Mouse (Mus musculus) forebrain, embryonic 13.5 days (tissue): Measurements from ENCODE around the gene Zfp605. TPM values are rescaled to one million over a fixed set of nuclear protein-coding genes. Genes with fewer than 3 reads are reported as not detected.
A peak's percentile ranks its signal among the peaks of the same experiment; 100 is the strongest.

Experiments used
- ATAC-seq: fragments of 200-750 bp; cut with Nextera tagmentation; 2 replicates; pipeline ENCODE4 v1.8.0; 2017
- H3K27ac ChIP-seq: fragments of 300-500 bp; sonication (generic); 2 replicates; pipeline ENCODE4 v1.5.1; 2015; ENCODE audit warnings: inconsistent platforms, mild to moderate bottlenecking, moderate library complexity
- H3K27me3 ChIP-seq: fragments of 300-500 bp; sonication (generic); 2 replicates; pipeline ENCODE4 v1.6.1; 2015; ENCODE audit warnings: mild to moderate bottlenecking, inconsistent platforms
- H3K36me3 ChIP-seq: fragments of 300-500 bp; sonication (generic); 2 replicates; pipeline ENCODE4 v1.6.1; 2015; ENCODE audit warnings: mild to moderate bottlenecking, inconsistent platforms; ENCODE audit not compliant: poor library complexity, severe bottlenecking
- H3K4me1 ChIP-seq: fragments of 300-500 bp; sonication (generic); 2 replicates; pipeline ENCODE4 v1.6.1; 2015; ENCODE audit warnings: inconsistent platforms
- H3K4me2 ChIP-seq: fragments of 300-500 bp; sonication (generic); 2 replicates; pipeline ENCODE4 v1.6.1; 2015; ENCODE audit warnings: inconsistent platforms, mild to moderate bottlenecking, moderate library complexity
- H3K4me3 ChIP-seq: fragments of 300-500 bp; sonication (generic); 2 replicates; pipeline ENCODE4 v1.5.1; 2015; ENCODE audit warnings: mild to moderate bottlenecking, inconsistent platforms
- H3K9ac ChIP-seq: fragments of 300-500 bp; sonication (generic); 2 replicates; pipeline ENCODE4 v1.6.1; 2015; ENCODE audit warnings: mild to moderate bottlenecking, inconsistent platforms
- H3K9me3 ChIP-seq: fragments of 300-500 bp; sonication (generic); replicated peaks from 2 replicates; pipeline ENCODE4 v1.6.1; 2016; ENCODE audit warnings: inconsistent platforms
- WGBS: fragments of 180-500 bp; shearing (Covaris S2); methylation state at CpG from one replicate; pipeline ENCODE4 v1.1.7; 2015; 5-methylcytosine and 5-hydroxymethylcytosine counted together
- polyA plus RNA-seq: library from polyadenylated mRNA; unstranded; fragments of >200 nt; fragmentation: Nextera tagmentation; extraction: Ambion mirVana; gene quantifications from 2 replicates; pipeline ENCODE4 v1.2.1, GENCODE M21; 2015

Zfp605 gene
- polyA plus RNA-seq, 1 experiment from 2014 or later: 15.5 TPM

DNA sequence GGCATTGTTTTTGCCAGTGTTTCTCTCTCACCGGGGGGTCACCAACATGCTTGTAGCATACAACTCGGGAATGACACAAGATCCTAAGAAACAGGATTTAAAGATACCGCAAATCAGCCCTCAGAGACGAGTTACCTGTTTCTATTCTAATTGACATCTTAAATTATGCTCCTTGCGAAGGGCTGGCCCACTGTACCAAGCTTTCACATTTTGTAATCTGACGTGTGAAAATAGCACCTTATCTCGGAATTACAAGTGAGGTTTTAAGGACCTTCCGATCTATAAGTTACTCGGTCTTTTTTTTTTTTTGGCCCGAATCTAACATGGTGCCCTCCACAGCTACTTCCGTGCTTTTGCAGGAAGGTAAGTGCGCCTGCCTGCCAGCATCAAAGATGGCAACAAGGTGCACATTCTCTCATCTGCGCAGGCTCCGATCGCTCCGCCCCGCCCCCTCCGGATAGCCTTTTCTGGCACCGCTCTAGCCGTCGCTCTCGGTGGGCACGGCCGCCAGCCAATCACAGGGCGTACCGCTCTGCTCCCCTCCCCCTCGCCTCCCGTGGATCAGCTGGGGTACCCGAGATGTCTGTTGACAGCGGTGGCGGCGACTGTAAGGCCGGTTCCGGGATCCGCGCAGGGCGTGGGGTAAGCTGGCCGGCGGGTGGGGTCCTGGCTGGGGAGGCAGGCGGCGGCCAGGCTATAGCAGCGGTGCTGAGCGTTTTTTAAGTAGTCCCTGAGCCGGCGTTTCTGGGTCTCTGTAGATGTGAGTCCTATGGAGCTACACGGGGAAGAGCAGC lies 25.6 kb downstream of the Zfp605 start, which contains the start of gene Chfr:
Chfr (plus strand) TSS at position 550 of the 794 bp plus-strand sequence.
- H3K9ac ChIP-seq: peak within 1 kb of the TSS; percentile 84
- peaks cover 12% of the 10 kb centered on the region for H3K4me1 ChIP-seq
- H3K4me2 ChIP-seq: peak within 1 kb of the TSS; percentile 78
- ATAC-seq: peak; percentile 99
- peak within 1 kb of the TSS; percentile 69 for H3K27ac ChIP-seq
- WGBS: 4% methylated on average over 46 of the region's 46 CpGs
- H3K4me3 ChIP-seq: peak within 1 kb of the TSS; percentile 74
- peaks cover 15% of the 10 kb centered on the region for H3K36me3 ChIP-seq
- H3K27me3 ChIP-seq: no peaks in the 10 kb centered on the region
- H3K9me3 ChIP-seq: no peaks in the 10 kb centered on the region

DNA sequence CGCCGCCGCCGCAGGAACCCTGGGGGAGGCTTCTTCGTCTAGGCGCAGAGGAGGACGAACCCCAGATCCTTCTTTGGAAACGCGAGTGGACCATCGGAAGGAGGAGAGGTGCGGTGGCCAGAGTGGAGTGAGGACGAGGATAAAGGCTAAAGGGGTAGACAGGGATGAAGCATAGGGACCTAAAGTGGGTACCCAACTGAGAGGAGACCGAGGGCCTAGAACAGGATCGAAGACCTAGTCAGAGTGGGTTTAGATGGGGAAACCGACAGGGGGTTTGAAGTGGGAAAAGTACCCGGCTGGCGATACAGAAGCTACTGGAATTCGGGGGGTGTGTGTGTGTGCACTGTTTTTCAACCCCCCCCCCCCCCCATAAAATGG lies 26.2 kb downstream of the Zfp605 start:
- Histone ChIP-seq H3K4me2 (peak overlapping the region; percentile 78), H3K4me3 (peak overlapping the region; percentile 74), H3K9me3 (no peaks in the 10 kb centered on the region), H3K9ac (peak overlapping the region; percentile 84), H3K36me3 (peaks cover 12% of the 10 kb centered on the region; the same call in 1 of the 2 replicates), H3K27me3 (no peaks in the 10 kb centered on the region), H3K4me1 (peaks cover 12% of the 10 kb centered on the region), H3K27ac (peak overlapping the region; percentile 69)
- 5% methylated on average over 18 of the region's 18 CpGs for WGBS
- ATAC-seq: peak; percentile 58

DNA sequence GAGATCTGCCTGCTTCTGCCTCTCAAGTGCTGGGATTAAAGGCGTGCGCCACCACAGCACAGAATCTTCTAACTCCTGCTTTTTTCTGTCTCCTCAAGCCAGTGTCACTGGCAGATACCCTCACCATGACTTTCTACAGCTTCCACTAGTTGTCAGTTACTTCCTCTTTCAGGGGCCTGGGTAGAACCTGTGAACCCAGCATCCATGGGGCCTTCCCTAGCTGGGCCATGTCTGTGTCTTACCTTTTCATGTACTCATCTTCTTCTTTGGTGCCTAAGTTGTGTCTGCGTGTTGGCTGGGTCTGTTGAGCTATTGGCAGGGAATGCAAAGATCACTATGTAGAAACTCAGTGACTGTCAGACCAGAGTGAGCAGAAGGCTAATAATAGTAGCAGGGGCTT lies 27.9 kb downstream of the Zfp605 start:
- no peak overlapping the region for H3K4me2 ChIP-seq
- H3K27ac ChIP-seq: no peak overlapping the region
- no peaks in the 10 kb centered on the region for H3K27me3 ChIP-seq
- H3K36me3 ChIP-seq: peaks cover 23% of the 10 kb centered on the region
- 98% methylated on average over 3 of the region's 3 CpGs for WGBS
- no peaks in the 10 kb centered on the region for H3K9me3 ChIP-seq
- H3K4me3 ChIP-seq: no peak overlapping the region
- peaks cover 12% of the 10 kb centered on the region for H3K4me1 ChIP-seq
- ATAC-seq: no peak
- H3K9ac ChIP-seq: no peak overlapping the region

DNA sequence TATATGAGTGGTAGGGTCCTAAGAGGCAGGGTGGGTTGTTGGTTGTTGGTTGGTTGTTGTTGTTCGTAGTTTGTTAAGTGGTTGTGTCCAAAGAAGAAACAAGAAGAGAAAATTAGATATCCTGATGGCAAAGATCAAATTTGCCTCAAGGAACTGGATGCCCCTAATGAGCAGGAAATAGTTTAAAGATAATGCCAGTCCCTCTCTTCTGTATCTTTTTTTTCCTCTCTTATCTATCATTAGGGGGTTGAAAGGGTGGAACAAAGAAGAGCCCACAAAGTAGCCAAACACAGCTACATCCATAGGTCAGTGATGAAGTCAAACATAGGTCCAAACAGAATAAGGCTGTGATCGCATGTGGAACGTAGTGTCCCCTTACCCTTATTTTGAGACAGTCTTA lies 29.4 kb downstream of the Zfp605 start:
- WGBS: 90% methylated on average over 3 of the region's 3 CpGs
- no peaks in the 10 kb centered on the region for H3K27me3 ChIP-seq
- no peak overlapping the region for H3K4me3 ChIP-seq
- H3K36me3 ChIP-seq: peaks cover 36% of the 10 kb centered on the region
- H3K9me3 ChIP-seq: no peaks in the 10 kb centered on the region
- H3K4me2 ChIP-seq: no peak overlapping the region
- H3K9ac ChIP-seq: no peak overlapping the region
- no peak for ATAC-seq
- no peak overlapping the region for H3K27ac ChIP-seq
- H3K4me1 ChIP-seq: peaks cover 12% of the 10 kb centered on the region

DNA sequence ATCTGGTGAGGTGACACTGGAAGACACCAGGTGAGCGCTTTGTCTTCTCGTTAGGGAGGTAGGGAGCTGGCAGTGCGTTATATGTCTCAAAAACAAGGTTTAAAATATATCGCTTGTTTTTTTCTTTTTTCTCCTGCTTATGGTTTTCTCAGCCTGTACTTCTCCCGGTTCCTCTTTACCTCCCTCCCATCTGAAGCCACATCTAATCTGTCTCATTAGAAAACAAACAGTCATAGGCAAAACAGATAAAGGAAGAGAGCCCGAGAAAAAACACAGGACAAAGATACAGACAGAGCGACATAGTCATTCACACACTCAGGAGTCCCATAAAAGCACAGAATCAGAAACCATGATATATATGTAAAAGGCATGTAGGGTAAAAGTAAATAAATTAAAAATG lies 30.5 kb downstream of the Zfp605 start:
- H3K9me3 ChIP-seq: no peaks in the 10 kb centered on the region
- H3K4me2 ChIP-seq: no peak overlapping the region
- H3K4me1 ChIP-seq: peaks cover 12% of the 10 kb centered on the region
- 92% methylated on average over 7 of the region's 7 CpGs for WGBS
- H3K36me3 ChIP-seq: peaks cover 46% of the 10 kb centered on the region
- H3K27ac ChIP-seq: no peak overlapping the region
- no peak overlapping the region for H3K4me3 ChIP-seq
- ATAC-seq: no peak
- H3K27me3 ChIP-seq: no peaks in the 10 kb centered on the region
- H3K9ac ChIP-seq: no peak overlapping the region

DNA sequence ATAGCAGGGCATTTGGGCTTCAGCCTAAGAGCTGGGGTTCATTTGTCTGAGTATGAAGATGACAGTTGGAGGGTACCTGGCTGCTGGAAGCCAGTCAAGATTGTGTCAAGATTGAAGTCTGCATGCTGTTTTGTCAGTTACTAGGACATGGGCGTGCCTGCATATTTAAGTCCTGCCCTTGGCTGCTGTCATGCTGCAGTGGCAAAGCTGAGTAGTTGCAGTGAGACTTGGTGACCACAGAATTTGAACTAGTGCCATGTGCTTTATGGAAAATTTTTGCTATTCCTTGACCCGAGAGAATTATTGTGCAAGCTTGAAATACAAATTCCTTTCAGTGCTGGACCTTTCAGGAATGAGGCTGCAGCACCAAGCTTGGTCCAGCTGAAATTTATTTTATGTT lies 32.4 kb downstream of the Zfp605 start:
- no peaks in the 10 kb centered on the region for H3K27me3 ChIP-seq
- no peak overlapping the region for H3K4me3 ChIP-seq
- peaks cover under 1% of the 10 kb centered on the region; the same call in 1 of the 2 replicates for H3K4me1 ChIP-seq
- no peaks in the 10 kb centered on the region for H3K9me3 ChIP-seq
- peaks cover 62% of the 10 kb centered on the region for H3K36me3 ChIP-seq
- 90% methylated on average over 2 of the region's 2 CpGs for WGBS
- ATAC-seq: no peak
- no peak overlapping the region for H3K4me2 ChIP-seq
- no peak overlapping the region for H3K9ac ChIP-seq
- H3K27ac ChIP-seq: no peak overlapping the region

DNA sequence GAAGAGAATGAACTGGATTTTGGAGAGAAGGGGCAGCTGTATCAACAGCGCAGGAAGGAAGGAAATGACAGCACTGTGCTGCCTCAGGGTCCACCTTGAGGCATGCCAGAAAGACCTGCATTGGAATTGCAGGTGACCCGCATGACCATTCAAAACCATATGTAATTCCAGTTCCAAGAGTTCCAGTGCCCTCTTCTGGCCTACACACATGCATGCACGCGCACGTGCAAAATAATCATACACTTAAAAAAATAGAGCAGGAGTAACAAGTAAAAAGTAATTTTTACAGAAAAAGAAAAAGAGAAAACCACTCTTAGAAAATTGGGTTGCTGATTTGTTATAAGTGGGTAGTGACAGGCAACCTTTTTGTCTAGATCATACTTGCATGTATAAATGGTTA lies 33.1 kb downstream of the Zfp605 start:
- Histone ChIP-seq H3K9me3 (no peaks in the 10 kb centered on the region), H3K4me1 (no peaks in the 10 kb centered on the region), H3K36me3 (peaks cover 69% of the 10 kb centered on the region), H3K4me2 (no peak overlapping the region), H3K27me3 (no peaks in the 10 kb centered on the region), H3K27ac (no peak overlapping the region), H3K4me3 (no peak overlapping the region), H3K9ac (no peak overlapping the region)
- 92% methylated on average over 5 of the region's 5 CpGs for WGBS
- ATAC-seq: no peak

DNA sequence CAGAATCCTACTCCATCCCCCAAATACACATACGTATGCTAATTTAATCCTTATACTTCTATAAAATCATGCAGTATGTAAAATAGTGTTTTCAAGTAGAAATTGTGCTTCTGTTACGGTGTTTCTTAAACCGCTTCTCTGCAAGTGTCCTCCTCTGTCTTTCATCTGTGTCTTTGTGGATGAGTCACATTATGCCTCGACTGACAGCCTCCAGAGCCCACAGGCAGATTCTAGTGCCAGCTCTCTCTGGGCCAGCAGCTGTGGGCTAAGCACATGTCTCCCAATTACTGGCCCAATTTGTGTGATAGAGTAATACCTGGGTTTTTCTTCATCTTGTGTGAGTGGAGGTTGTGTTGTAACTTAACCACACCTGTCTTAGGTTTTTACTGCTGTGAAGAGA lies 59.5 kb downstream of the Zfp605 start:
- Histone ChIP-seq H3K4me3 (no peak overlapping the region), H3K9me3 (no peaks in the 10 kb centered on the region), H3K4me1 (no peaks in the 10 kb centered on the region), H3K27ac (no peak overlapping the region), H3K36me3 (peaks cover 74% of the 10 kb centered on the region), H3K9ac (no peak overlapping the region), H3K4me2 (no peak overlapping the region), H3K27me3 (no peaks in the 10 kb centered on the region)
- WGBS: 96% methylated on average over 4 of the region's 4 CpGs
- no peak for ATAC-seq

DNA sequence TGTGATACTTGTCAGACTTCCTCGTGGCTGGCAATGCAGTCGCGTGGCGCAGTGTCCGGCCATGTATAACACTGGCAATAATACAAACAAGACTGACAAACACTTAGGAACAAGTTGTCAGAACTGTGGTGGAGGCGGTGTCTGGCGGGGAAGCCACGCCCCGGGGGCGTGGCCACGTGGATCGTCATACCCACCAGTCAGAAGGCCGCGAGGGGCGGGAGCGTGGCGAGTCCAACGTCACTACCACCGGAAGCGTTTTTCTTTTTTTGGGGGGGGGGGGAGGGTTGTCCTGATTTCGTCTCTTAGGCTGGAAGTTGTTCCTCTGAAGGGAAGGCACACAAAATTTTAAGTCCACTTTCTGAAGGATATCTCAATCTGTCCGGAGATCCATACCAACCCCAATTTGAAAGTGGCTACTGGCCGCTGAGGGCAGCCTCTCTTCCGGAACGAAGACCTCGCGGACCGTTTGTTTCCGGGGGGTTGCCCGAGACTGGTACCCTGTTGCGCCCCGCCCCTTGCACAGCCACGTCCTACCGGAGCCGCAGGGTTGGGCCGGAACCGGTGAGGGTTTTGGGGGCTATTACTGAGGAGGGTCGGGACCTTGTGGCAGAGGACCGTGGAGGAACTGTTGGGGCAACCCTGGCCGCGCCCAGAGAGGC lies 66.6 kb downstream of the Zfp605 start, which contains the start of gene Golga3:
Golga3 (plus strand) TSS at position 340 of the 659 bp plus-strand sequence.
- Histone ChIP-seq H3K27ac (peak within 1 kb of the TSS; percentile 66), H3K4me2 (peak within 1 kb of the TSS; percentile 91)
- under 1% methylated on average over 41 of the region's 41 CpGs for WGBS

DNA sequence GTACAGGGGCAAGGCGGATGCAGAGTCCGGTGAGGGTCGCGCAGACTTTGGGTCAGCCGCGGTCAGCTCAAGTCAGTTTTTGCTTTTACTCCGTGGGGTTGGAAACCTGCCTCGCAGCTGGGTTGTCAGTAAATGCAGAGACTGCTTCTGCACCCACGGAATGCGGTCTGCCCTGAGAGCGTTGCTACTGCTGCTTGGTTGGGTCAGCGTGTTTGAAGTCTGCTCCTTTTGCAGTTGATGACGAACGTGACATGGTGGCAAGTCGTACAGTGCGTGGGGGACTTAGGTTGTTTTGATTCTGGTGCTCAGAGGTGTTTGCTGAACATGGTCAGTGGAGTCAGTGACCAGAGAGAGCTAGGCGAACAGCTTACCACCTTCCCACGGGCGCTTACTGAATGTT lies 67.1 kb downstream of the Zfp605 start:
- peak overlapping the region; percentile 87 for H3K9ac ChIP-seq
- peak overlapping the region; percentile 91 for H3K4me2 ChIP-seq
- peaks cover 12% of the 10 kb centered on the region for H3K36me3 ChIP-seq
- WGBS: 4% methylated on average over 19 of the region's 19 CpGs
- H3K27ac ChIP-seq: peak overlapping the region; percentile 66; the same call in 1 of the 2 replicates
- H3K4me1 ChIP-seq: peaks cover 14% of the 10 kb centered on the region
- H3K4me3 ChIP-seq: peak overlapping the region; percentile 95
- H3K27me3 ChIP-seq: no peaks in the 10 kb centered on the region
- no peaks in the 10 kb centered on the region for H3K9me3 ChIP-seq
- 0 out of 2 replicates have a peak, but pooled peaks have one; percentile 20 for ATAC-seq

More for the DNA sequence above, 66.6 kb downstream of the Zfp605 start, which contains the start of gene Golga3:
- no peaks in the 10 kb centered on the region for H3K9me3 ChIP-seq
- ATAC-seq: peak; percentile 99
- peak within 1 kb of the TSS; percentile 95 for H3K4me3 ChIP-seq
- H3K9ac ChIP-seq: peak within 1 kb of the TSS; percentile 87
- peaks cover 11% of the 10 kb centered on the region for H3K36me3 ChIP-seq
- H3K4me1 ChIP-seq: peaks cover 14% of the 10 kb centered on the region
- no peaks in the 10 kb centered on the region for H3K27me3 ChIP-seq

DNA sequence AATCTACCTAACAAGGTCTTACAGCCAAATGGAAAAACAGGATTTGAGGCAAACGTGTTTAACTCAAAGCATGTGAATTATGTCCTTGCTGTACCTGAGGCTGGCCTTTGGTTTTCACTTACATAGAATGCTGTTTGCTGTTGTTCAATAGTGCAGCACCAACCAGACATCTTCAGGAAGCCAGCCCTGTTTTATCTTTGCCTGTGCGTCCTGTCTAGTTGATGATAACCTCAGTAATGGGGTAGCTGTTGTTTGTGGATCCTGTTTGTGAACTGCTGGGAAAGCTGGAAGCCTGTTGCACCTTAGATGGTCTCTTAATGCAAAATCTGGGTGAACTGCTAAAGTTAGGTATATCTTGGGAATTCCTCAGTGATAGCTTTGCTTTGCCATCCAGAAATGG lies 68.7 kb downstream of the Zfp605 start:
- H3K9ac ChIP-seq: no peak overlapping the region
- 91% methylated on average over 2 of the region's 2 CpGs for WGBS
- H3K27me3 ChIP-seq: no peaks in the 10 kb centered on the region
- no peak overlapping the region for H3K27ac ChIP-seq
- no peak overlapping the region for H3K4me2 ChIP-seq
- no peaks in the 10 kb centered on the region for H3K9me3 ChIP-seq
- ATAC-seq: no peak
- peaks cover 14% of the 10 kb centered on the region for H3K4me1 ChIP-seq
- no peak overlapping the region for H3K4me3 ChIP-seq
- H3K36me3 ChIP-seq: peaks cover 18% of the 10 kb centered on the region
